10 mouse cellular contexts compared by ENCODE assay signal in the genomic region with DNA sequence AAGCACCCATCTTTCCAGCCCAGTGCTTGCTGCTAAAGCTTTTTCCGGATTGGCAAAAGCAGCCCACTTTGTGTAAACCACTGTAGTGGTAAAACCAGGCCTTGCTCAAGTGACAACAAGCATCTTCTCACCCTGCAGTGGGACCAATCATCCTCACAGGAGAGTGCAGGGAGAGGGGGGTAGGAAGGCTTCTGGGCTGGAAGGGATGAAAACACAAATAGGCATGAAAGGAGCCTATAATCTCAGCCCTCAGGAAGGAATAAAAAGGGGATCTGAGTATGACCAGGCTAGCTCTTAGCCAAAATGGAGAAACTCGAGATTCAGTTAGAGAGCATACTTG.
A peak's percentile ranks its signal among the peaks of the same experiment; 100 is the strongest.
DNase-seq lines count a peak whose midpoint lies in the region; ATAC-seq lines count a peak whose summit lies in the region.
"Had no signal": no experiment of that assay in that cellular context is flagged by ENCODE, and none has a peak within 500 bp of the region (broad histone marks: within the 10 kb centered on the region; RNA-seq: fewer than 3 reads in every experiment).

No protein-coding gene starts in this region.

- no peak overlapping the region for H3K4me3 ChIP-seq in heart, embryonic 11.5 days (ENCODE audit: low read depth, low read length)
- H3K4me3 ChIP-seq in embryonic facial prominence, embryonic 10.5 days: no peak overlapping the region
- H3K4me3 ChIP-seq in forebrain, embryonic 16.5 days (replicated peaks; ENCODE audit: low read length): no peak overlapping the region
- H3K4me3 ChIP-seq in midbrain, embryonic 12.5 days: no peak overlapping the region
- H3K4me3 ChIP-seq: kidney, embryonic 15.5 days had no signal

- H3K4me2 ChIP-seq in heart, embryonic 11.5 days: peak overlapping the region; percentile 42; the same call in 1 of the 2 replicates
- no peak overlapping the region for H3K4me2 ChIP-seq in forebrain, embryonic 16.5 days (ENCODE audit: low read length)
- no peak overlapping the region for H3K4me2 ChIP-seq in midbrain, embryonic 12.5 days (replicated peaks)
- H3K4me2 ChIP-seq: kidney, embryonic 15.5 days had no signal

- no peak for ATAC-seq in heart, embryonic 11.5 days (replicated peaks; ENCODE audit: insufficient number of reproducible peaks, low FRiP score, low TSS enrichment)
- ATAC-seq in forebrain, embryonic 16.5 days: no peak
- peak; percentile 40; the same call in 1 of the 2 replicates for ATAC-seq in midbrain, embryonic 12.5 days (ENCODE audit: low FRiP score, low read depth)

- 50% methylated on average over 2 of the region's 2 CpGs for WGBS in heart, embryonic 11.5 days (ENCODE audit: insufficient replicate concordance)
- 59% methylated on average over 2 of the region's 2 CpGs for WGBS in embryonic facial prominence, embryonic 10.5 days
- WGBS in forebrain, embryonic 16.5 days: 38% methylated on average over 2 of the region's 2 CpGs
- 64% methylated on average over 2 of the region's 2 CpGs for WGBS in midbrain, embryonic 12.5 days

- H3K9me3 ChIP-seq in heart, embryonic 11.5 days (replicated peaks; ENCODE audit: control insufficient read depth, low read length): no peaks in the 10 kb centered on the region
- H3K9me3 ChIP-seq in embryonic facial prominence, embryonic 10.5 days: no peaks in the 10 kb centered on the region
- H3K9me3 ChIP-seq in forebrain, embryonic 16.5 days (ENCODE audit: control insufficient read depth, low read length): no peaks in the 10 kb centered on the region
- no peaks in the 10 kb centered on the region for H3K9me3 ChIP-seq in midbrain, embryonic 12.5 days
- H3K9me3 ChIP-seq: kidney, embryonic 15.5 days had no signal

- no peaks in the 10 kb centered on the region for H3K27me3 ChIP-seq in heart, embryonic 11.5 days (ENCODE audit: control insufficient read depth, insufficient read depth, low read length)
- no peaks in the 10 kb centered on the region for H3K27me3 ChIP-seq in embryonic facial prominence, embryonic 10.5 days (replicated peaks; ENCODE audit: low read depth, poor library complexity, severe bottlenecking)
- H3K27me3 ChIP-seq in forebrain, embryonic 16.5 days (replicated peaks; ENCODE audit: control insufficient read depth, insufficient read depth, low read length): no peaks in the 10 kb centered on the region
- H3K27me3 ChIP-seq in midbrain, embryonic 12.5 days: no peaks in the 10 kb centered on the region
- H3K27me3 ChIP-seq: kidney, embryonic 15.5 days had no signal

- 0 out of 2 replicates have a peak, but pooled peaks cover 3% of the 10 kb centered on the region for H3K4me1 ChIP-seq in heart, embryonic 11.5 days (ENCODE audit: control insufficient read depth, insufficient read depth, low read length)
- H3K4me1 ChIP-seq in embryonic facial prominence, embryonic 10.5 days: peaks cover 14% of the 10 kb centered on the region
- peaks cover 19% of the 10 kb centered on the region for H3K4me1 ChIP-seq in forebrain, embryonic 16.5 days (replicated peaks; ENCODE audit: control insufficient read depth, insufficient read depth, low read length)
- H3K4me1 ChIP-seq in midbrain, embryonic 12.5 days: peaks cover 7% of the 10 kb centered on the region

- no peak overlapping the region for H3K27ac ChIP-seq in heart, embryonic 11.5 days (ENCODE audit: low read depth, low read length)
- H3K27ac ChIP-seq in embryonic facial prominence, embryonic 10.5 days (replicated peaks): peak overlapping the region; percentile 52
- H3K27ac ChIP-seq in forebrain, embryonic 16.5 days (ENCODE audit: low read length): peak overlapping the region; percentile 42
- H3K27ac ChIP-seq in midbrain, embryonic 12.5 days (replicated peaks): no peak overlapping the region
- H3K27ac ChIP-seq: kidney, embryonic 15.5 days had no signal

- H3K9ac ChIP-seq in heart, embryonic 11.5 days (ENCODE audit: low read depth, low read length): no peak overlapping the region
- H3K9ac ChIP-seq in forebrain, embryonic 16.5 days (replicated peaks; ENCODE audit: low read depth, low read length): no peak overlapping the region
- H3K9ac ChIP-seq in midbrain, embryonic 12.5 days (replicated peaks): no peak overlapping the region
- H3K9ac ChIP-seq: kidney, embryonic 15.5 days had no signal

- DNase-seq in heart, adult 8-10 months (ENCODE audit: low spot score): no peak
- no peak for DNase-seq in embryonic facial prominence, embryonic 10.5 days (ENCODE audit: low spot score)
- DNase-seq in MN1 (ENCODE audit: low spot score): no peak
- DNase-seq in kidney, postnatal 10 days: no peak
- no peak for DNase-seq in lung, postnatal 25 days (ENCODE audit: low spot score)
- DNase-seq: adrenal gland, adult 2 months had no signal

- no peaks in the 10 kb centered on the region for H3K36me3 ChIP-seq in heart, embryonic 11.5 days (ENCODE audit: control insufficient read depth, insufficient read depth, low read length)
- no peaks in the 10 kb centered on the region for H3K36me3 ChIP-seq in embryonic facial prominence, embryonic 10.5 days (replicated peaks)
- no peaks in the 10 kb centered on the region for H3K36me3 ChIP-seq in forebrain, embryonic 16.5 days (ENCODE audit: control insufficient read depth, insufficient read depth)
- no peaks in the 10 kb centered on the region for H3K36me3 ChIP-seq in midbrain, embryonic 12.5 days
- H3K36me3 ChIP-seq: kidney, embryonic 15.5 days had no signal

Comparison
In these comparisons a context has a peak if more than half of its experiments do, and no peak if none do; other contexts are left out.
1. H3K27ac ChIP-seq: peak in embryonic facial prominence, embryonic 10.5 days (single experiment) and forebrain, embryonic 16.5 days (single experiment); none in heart, embryonic 11.5 days (single experiment) and midbrain, embryonic 12.5 days (single experiment).